16 mouse cellular contexts compared by ENCODE assay signal in genomic region chr9:94089759-94090158, GRCm38 (mm10).
DNase-seq lines count a peak whose midpoint lies in the region.
"Had no signal": no experiment of that assay in that cellular context is flagged by ENCODE, and none has a peak within 500 bp of the region (broad histone marks: within the 10 kb centered on the region; RNA-seq: fewer than 3 reads in every experiment).

No protein-coding gene starts in this region.

- intact Hi-C loops in heart, postnatal 25 days (cut with DNase I), result no loop called here

- peak; percentile 63 for DNase-seq in heart, adult 11 months
- DNase-seq in heart, postnatal 25 days (ENCODE audit: low spot score), result no peak
- peak; percentile 55 for DNase-seq in 3T3-L1 (ENCODE audit: low read depth, low spot score)
- DNase-seq in brain, adult 2 months (ENCODE audit: low read depth, low spot score), result peak; percentile 64
- DNase-seq in ovary, postnatal 36 days (ENCODE audit: low spot score), result no peak
- DNase-seq: adrenal gland, adult 8-10 months; adrenal gland, postnatal 14 days; adrenal gland, postnatal 36 days; B cell, adult 2 months; cerebellum, adult 11 months; cerebellum, adult 18-20 months; cerebellum, adult 8-10 months; cerebellum, adult 9-11 months; cerebellum, postnatal 14 days; cerebellum, postnatal 36 days; embryo, embryonic 11 days had no signal

Comparison
In these comparisons a context has a peak if more than half of its experiments do, and no peak if none do; other contexts are left out.
1. DNase-seq: peak in heart, adult 11 months (single experiment), 3T3-L1 (single experiment) and brain, adult 2 months (single experiment); none in heart, postnatal 25 days (single experiment) and ovary, postnatal 36 days (single experiment).